In the genomic region with DNA sequence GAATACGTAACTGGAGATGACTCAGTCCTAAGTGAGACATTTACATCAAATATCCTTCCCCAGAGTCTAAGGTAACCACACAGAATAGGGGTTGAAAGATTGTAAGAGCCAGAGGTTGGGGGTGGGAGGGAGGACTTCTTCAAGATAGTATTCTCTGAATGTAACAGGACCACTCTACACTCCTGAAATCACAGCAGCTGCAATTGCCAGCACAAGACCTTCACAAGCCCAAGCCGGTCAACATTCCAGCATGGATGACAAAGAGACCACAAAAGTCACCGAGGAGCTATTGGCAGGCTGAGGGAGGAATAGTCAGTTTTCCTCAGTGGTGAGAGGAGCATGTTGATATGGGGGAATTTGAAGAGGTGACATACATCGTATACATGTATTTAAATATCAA, we compare ENCODE assay signal across 25 mouse cellular contexts.
DNase-seq lines count a peak whose midpoint lies in the region; ATAC-seq and TF ChIP-seq lines count a peak whose summit lies in the region.
"Had no signal": no experiment of that assay in that cellular context is flagged by ENCODE, and none has a peak within 500 bp of the region (broad histone marks: within the 10 kb centered on the region; RNA-seq: fewer than 3 reads in every experiment).

No protein-coding gene starts in this region.

- WGBS in heart, embryonic 12.5 days: 86% methylated on average over 4 of the region's 4 CpGs
- 96% methylated on average over 4 of the region's 4 CpGs for WGBS in neural tube, embryonic 15.5 days

- no peaks in the 10 kb centered on the region for H3K4me1 ChIP-seq in heart, embryonic 12.5 days (replicated peaks)
- H3K4me1 ChIP-seq in embryonic fibroblast, embryonic 13.5 days (ENCODE audit: control insufficient read depth, insufficient read depth, low read length): peaks cover 2% of the 10 kb centered on the region; the same call in 1 of the 2 replicates
- H3K4me1 ChIP-seq in neural tube, embryonic 15.5 days: no peaks in the 10 kb centered on the region

- no peaks in the 10 kb centered on the region for H3K27me3 ChIP-seq in heart, embryonic 12.5 days (replicated peaks)
- H3K27me3 ChIP-seq in C2C12 (ENCODE audit: control insufficient read depth, insufficient read depth, insufficient read length): no peaks in the 10 kb centered on the region
- H3K27me3 ChIP-seq in neural tube, embryonic 15.5 days (replicated peaks): no peaks in the 10 kb centered on the region
- H3K27me3 ChIP-seq: CH12.LX, Patski had no signal

- H3K4me2 ChIP-seq in heart, embryonic 12.5 days: no peak overlapping the region
- no peak overlapping the region for H3K4me2 ChIP-seq in neural tube, embryonic 15.5 days

- H3ac ChIP-seq in C2C12 (ENCODE audit: control insufficient read depth, insufficient read length, low read depth): no peak overlapping the region

- H3K9ac ChIP-seq in heart, embryonic 12.5 days: no peak overlapping the region
- no peak overlapping the region for H3K9ac ChIP-seq in neural tube, embryonic 15.5 days (replicated peaks)

- peak; percentile 58 for DNase-seq in heart, adult 11 months
- peak; percentile 25 for DNase-seq in 3T3-L1 (ENCODE audit: low read depth, low spot score)
- no peak for DNase-seq in adrenal gland, postnatal 4 days (ENCODE audit: low spot score in 2 of 2)
- no peak for DNase-seq in liver
- DNase-seq: adrenal gland, adult 2 months; adrenal gland, adult 8-10 months; adrenal gland, postnatal 10 days; adrenal gland, postnatal 14 days; adrenal gland, postnatal 25 days; adrenal gland, postnatal 36 days; B cell, adult 2 months; cerebellum, adult 11 months; cerebellum, adult 11-12 months; cerebellum, adult 18-20 months; cerebellum, adult 2 months; cerebellum, adult 8-10 months had no signal

- no peak for TF ChIP-seq POLR2A in embryonic fibroblast, embryonic 13.5 days (IDR thresholded peaks at IDR 0.05; ENCODE audit: low read depth, low read length)

- ATAC-seq in heart, embryonic 12.5 days (ENCODE audit: insufficient number of reproducible peaks, low FRiP score): no peak
- ATAC-seq in neural tube, embryonic 15.5 days (ENCODE audit: low FRiP score): no peak
- ATAC-seq: activated CD4-positive, CD25-positive, alpha-beta regulatory T cell, adult 4 months; CD4-positive, CD25-positive, alpha-beta regulatory T cell, adult 4 months; Patski had no signal

- no peak overlapping the region for H3K27ac ChIP-seq in heart, embryonic 12.5 days (ENCODE audit: poor library complexity, severe bottlenecking)
- 0 out of 2 replicates have a peak overlapping the region, but pooled peaks have one; percentile 25 for H3K27ac ChIP-seq in embryonic fibroblast, embryonic 13.5 days (ENCODE audit: insufficient read depth, low read length)
- H3K27ac ChIP-seq in neural tube, embryonic 15.5 days (replicated peaks): no peak overlapping the region

- no peaks in the 10 kb centered on the region for H3K36me3 ChIP-seq in heart, embryonic 12.5 days
- H3K36me3 ChIP-seq in C2C12 (ENCODE audit: control insufficient read depth, insufficient read depth): no peaks in the 10 kb centered on the region
- H3K36me3 ChIP-seq in neural tube, embryonic 15.5 days: no peaks in the 10 kb centered on the region
- H3K36me3 ChIP-seq: G1E had no signal

- no peak for TF ChIP-seq CTCF in C2C12 (IDR thresholded peaks at IDR 0.05; ENCODE audit: control insufficient read depth, insufficient read depth, insufficient read length)
- no peak for TF ChIP-seq CTCF in embryonic fibroblast, embryonic 13.5 days (IDR thresholded peaks at IDR 0.05; ENCODE audit: borderline replicate concordance, insufficient read depth, low read length)

- no peaks in the 10 kb centered on the region for H3K79me2 ChIP-seq in C2C12 (ENCODE audit: control insufficient read depth, insufficient read depth)

- no peak overlapping the region for H3K4me3 ChIP-seq in heart, embryonic 12.5 days
- no peak overlapping the region for H3K4me3 ChIP-seq in C2C12 (ENCODE audit: insufficient read depth, poor library complexity, severe bottlenecking)
- H3K4me3 ChIP-seq in embryonic fibroblast, embryonic 13.5 days (ENCODE audit: insufficient read depth, low read length): no peak overlapping the region
- H3K4me3 ChIP-seq in neural tube, embryonic 15.5 days (replicated peaks): no peak overlapping the region

- no peaks in the 10 kb centered on the region for H3K9me3 ChIP-seq in heart, embryonic 12.5 days (replicated peaks)
- H3K9me3 ChIP-seq in neural tube, embryonic 15.5 days (replicated peaks): no peaks in the 10 kb centered on the region

- no peaks in the 10 kb centered on the region for H3K79me3 ChIP-seq in C2C12 (ENCODE audit: low read depth)

TF ChIP-seq in C2C12, 6 proteins besides CTCF, POLR2A, EP300 and RAD21:
- TF ChIP-seq MAX (IDR thresholded peaks at IDR 0.05) (peak; percentile 21), MYOD1 (IDR thresholded peaks at IDR 0.05; ENCODE audit: control insufficient read depth, insufficient read length, low read depth) (peak; percentile 79), FOSL1 (IDR thresholded peaks at IDR 0.05; ENCODE audit: insufficient read depth, low read length, poor library complexity, severe bottlenecking) (no peak), USF1 (IDR thresholded peaks at IDR 0.05; ENCODE audit: low read depth) (no peak), CEBPB (IDR thresholded peaks at IDR 0.05; ENCODE audit: low read depth) (no peak)

Comparison
In these comparisons a context has a peak if more than half of its experiments do, and no peak if none do; other contexts are left out.
1. DNase-seq: peak in heart, adult 11 months (single experiment) and 3T3-L1 (single experiment); none in adrenal gland, postnatal 4 days (0 of 2) and liver (single experiment).